Mouse (Mus musculus) left cerebral cortex, adult 18-20 months (tissue): Measurements from ENCODE around the gene Gpr19. TPM values are rescaled to one million over a fixed set of nuclear protein-coding genes. Genes with fewer than 3 reads are reported as not detected.

Source experiments
- DNase-seq, 2 experiments: peaks; one replicate each; pipeline ENCODE4 v3.0.0; 2021 to 2022; ENCODE audit warnings: low spot score in 2 of 2, mixed read lengths in 1 of 2
- total RNA-seq, 2 experiments: library from RNA; stranded (reverse); gene quantifications; 2 replicates each; pipeline ENCODE4 v1.2.3; 2021

The Gpr19 gene
- total RNA-seq, 2 experiments from 2014 or later, result 28.8 to 32.1 TPM

GRCm38 (mm10) chr6:134887711-134888449, 10.5 kb downstream of the Gpr19 start:
- DNase-seq, result peak; percentile 85 to 86

- DNase-seq, result peak; percentile 13 to 33
Measured at GRCm38 (mm10) chr6:134887008-134887407, 11.4 kb downstream of the Gpr19 start.

- DNase-seq, result no peak
Measured at GRCm38 (mm10) chr6:134886475-134886874, 11.9 kb downstream of the Gpr19 start.

DNA sequence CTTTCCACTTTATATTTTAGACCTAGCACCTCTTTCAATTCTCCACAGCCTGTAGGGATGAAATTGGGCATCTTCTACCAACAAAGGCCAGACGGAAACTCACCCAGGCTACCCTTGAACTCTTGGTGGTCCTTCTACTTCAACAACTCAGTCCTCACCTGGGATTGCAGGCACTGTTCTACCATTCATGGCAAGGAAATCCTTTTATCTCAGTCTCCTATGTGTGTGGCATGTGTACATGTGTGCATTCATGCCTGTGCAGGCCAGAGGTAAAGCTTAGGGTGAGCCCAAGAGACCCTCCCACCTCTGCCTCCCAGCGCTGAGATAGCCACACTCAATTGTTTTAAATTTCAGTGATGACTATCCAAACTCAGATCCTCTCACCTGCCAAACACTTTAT, 12.9 kb downstream of the Gpr19 start:
- no peak for DNase-seq

DNA sequence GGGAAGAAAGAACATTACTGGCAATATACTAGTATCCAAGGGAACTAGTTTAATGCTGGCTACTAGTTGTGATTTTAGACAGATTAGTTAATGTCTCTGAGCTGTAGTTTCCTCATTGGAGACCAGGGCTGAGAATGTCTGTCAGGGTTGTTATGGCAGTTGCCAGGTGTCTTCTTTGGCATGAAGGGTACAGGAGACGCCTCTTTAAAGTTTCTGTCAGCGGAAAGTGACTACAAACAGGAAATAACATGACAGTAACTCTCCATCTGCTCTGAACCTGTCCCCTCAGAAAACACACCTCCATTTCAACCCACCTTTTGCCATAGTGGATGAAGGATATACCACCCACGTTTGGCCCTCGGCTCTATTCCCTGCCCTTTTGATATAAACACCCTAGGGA, 14.7 kb downstream of the Gpr19 start:
- DNase-seq, result no peak

DNA sequence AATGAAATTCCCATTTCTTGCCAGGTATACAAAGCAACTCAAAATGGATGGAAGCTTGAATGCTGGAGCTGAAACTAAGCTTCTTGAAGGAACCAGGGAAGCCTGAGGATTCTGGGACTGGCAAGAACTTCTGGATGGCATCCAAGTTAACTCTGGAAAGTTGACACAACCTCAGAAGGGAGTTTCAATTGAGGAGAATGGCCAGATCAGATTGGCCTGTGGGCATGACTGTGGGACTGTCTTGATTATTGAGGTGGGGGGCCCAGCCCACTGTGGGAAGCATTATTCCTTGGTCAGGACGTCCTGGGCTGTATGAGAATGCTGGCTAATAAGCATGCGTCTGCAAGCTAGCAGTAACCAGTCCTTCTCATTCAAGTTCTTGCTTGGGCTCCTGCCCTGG, 18.3 kb downstream of the Gpr19 start:
- no peak for DNase-seq

- DNase-seq, result no peak
Measured at GRCm38 (mm10) chr6:134879556-134879955, 18.8 kb downstream of the Gpr19 start.

DNA sequence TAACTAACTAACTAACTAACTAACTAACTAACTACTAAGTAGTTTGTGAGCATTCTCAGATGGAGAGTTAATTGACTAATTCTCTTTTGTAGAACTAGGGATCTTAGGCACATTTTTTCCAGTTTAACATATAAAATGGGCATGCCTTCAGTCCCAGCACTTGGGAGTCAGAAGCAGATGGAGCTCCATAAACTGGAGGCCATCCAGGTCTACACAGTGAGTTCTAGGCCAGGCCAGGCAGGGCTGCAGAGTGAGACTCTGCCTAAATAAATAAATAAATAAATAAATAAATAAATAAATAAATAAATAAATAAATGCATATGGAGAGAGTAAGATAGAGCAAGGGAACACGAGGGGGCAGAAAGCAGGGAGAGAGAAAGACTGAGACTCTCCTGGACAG, 20.5 kb downstream of the Gpr19 start:
- no peak for DNase-seq

- no peak for DNase-seq
Measured at GRCm38 (mm10) chr6:134877276-134877675, 21.1 kb downstream of the Gpr19 start.

DNA sequence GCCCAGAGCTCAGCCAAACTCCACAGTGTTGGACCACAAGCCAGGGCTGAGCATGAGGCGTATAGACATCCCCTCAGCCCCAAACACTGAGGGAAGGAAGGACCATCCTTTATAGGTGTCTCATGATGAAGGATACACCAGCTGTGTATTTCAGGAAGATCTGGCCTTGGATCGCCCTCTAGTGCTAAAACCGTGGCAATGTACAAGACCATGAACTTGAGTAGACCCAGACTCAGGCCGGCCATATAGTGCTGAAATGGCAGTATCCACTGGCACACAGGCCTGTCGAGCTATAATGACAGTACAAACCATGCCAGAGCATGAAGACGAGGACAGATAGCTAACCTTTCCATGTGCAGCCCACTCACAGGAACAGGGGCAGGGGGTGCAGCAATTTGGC, 21.6 kb downstream of the Gpr19 start:
- no peak for DNase-seq

- no peak for DNase-seq
Measured at GRCm38 (mm10) chr6:134873018-134873417, 25.4 kb downstream of the Gpr19 start.

GRCm38 (mm10) chr6:134872236-134872635, 26.1 kb downstream of the Gpr19 start:
- no peak for DNase-seq

DNA sequence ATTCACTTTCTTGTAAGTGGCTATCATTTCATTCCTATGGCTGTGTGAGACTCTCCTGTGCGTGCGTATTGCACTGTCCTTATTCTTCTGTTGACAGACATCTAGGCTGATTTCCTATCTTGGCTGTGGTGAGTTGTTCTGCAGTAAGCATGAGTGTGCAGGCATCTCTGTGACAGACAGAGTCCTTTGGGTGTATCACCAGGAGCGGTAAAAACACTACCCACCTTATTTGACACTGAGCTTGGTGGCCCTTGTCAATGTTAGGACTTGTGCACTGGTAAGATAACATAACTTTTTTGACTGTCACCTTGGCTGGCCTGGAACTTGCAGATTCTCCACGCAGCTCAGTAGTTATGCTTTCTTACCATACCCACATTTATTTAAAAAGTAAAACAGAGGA, 27.5 kb downstream of the Gpr19 start:
- no peak for DNase-seq

- DNase-seq, result no peak
Measured at GRCm38 (mm10) chr6:134870209-134870742, 28.1 kb downstream of the Gpr19 start.

- no peak for DNase-seq
Measured at GRCm38 (mm10) chr6:134867325-134867724, 31.1 kb downstream of the Gpr19 start.

DNA sequence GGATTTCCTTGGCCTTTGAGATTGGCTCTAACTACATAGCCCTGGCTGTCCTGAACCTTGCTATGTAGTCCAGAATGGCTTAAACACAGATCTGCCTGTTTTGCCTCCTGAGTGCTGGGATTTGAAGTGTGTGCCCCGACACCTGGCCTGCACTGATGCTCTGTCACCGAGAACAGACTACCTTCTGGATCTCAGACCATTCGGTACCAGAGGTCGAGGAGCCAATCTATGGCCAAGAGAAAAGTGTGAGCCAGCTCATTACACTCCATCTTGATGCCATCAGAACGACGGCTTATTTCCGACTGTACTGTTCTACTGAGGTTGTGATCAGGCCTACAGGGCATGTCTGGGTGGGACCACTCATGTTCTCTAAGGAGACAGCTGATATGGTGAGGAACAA, 32.3 kb downstream of the Gpr19 start:
- no peak for DNase-seq

DNA sequence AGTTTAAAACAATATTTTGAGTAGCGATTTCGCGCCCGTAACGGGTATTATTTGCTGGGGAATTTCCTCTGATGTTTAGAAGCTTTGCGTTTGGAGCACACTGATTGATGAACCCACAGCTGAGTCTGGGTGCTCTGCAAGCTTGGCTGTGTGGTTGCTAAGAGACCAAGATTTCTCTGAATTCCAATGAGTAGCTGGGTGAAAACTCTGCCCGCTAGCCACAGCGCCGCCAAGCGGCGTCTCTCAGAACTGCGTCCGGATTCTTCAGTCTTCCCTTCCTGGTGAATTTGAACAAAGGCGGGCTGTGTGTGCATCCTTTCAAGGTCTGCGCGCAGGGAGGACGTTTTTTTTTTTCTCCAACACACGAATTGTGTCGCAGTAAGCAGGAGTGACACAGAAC, 35.2 kb downstream of the Gpr19 start:
- DNase-seq, result peak; percentile 98 to 100

- DNase-seq, result peak in 1 of 2 experiments; percentile 29
Measured at GRCm38 (mm10) chr6:134862671-134863104, 35.7 kb downstream of the Gpr19 start.

GRCm38 (mm10) chr6:134861386-134861785, 37.0 kb downstream of the Gpr19 start:
- DNase-seq, result no peak

GRCm38 (mm10) chr6:134860275-134860674, 38.1 kb downstream of the Gpr19 start:
- no peak for DNase-seq

- DNase-seq, result no peak
Measured at GRCm38 (mm10) chr6:134859021-134859420, 39.4 kb downstream of the Gpr19 start.

DNA sequence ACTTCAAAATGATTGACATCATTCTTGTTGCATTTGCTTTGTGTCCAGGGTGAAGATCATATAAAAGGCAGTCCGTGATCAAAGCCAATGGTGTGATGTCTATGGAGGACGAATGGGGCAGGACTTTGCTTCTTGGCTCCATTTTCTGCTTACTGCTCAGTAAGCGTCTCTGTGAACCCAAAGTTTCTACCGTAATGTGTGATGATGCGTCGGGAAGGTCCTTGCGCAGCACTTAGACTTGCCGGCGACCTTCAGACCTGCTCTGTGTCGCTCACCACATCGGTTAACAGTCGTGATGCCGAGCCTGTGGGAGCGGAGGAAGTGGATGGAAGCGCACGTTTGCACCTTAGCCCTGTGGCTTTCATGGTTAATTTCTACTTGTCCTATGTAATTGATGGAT, 42.5 kb downstream of the Gpr19 start:
- no peak for DNase-seq

- no peak for DNase-seq
Measured at GRCm38 (mm10) chr6:134854782-134855181, 43.6 kb downstream of the Gpr19 start.
